Mouse (Mus musculus) MEL (cell line): ENCODE results near the gene Msrb1.

ENCODE experiments used
- BHLHE40 ChIP-seq: IDR thresholded peaks from 2 replicates; pipeline ENCODE4 v1.6.1; 2012; ENCODE audit warnings: low read depth, mild to moderate bottlenecking, inconsistent platforms, low read length, improper control_type of control experiment, borderline replicate concordance
- CTCF ChIP-seq, 3 experiments: IDR thresholded peaks in 2 of 3; conservative IDR thresholded peaks in 1 of 3; 2 replicates each; pipeline ENCODE4 v1.5.1; 2011 to 2012; ENCODE audit warnings: low read length in 3 of 3, low read depth in 2 of 3, mild to moderate bottlenecking in 2 of 3, improper control_type of control experiment in 1 of 3, inconsistent platforms in 1 of 3, mixed read lengths in 1 of 3, moderate library complexity in 1 of 3; ENCODE audit not compliant: control insufficient read depth in 1 of 3, insufficient read depth in 1 of 3, poor library complexity in 1 of 3, severe bottlenecking in 1 of 3
- JUND ChIP-seq: IDR thresholded peaks from 2 replicates; pipeline ENCODE4 v1.6.1; 2011; ENCODE audit warnings: low read depth, mild to moderate bottlenecking, improper control_type of control experiment, low read length
- MAX ChIP-seq: IDR thresholded peaks from 2 replicates; pipeline ENCODE4 v1.6.1; 2011; ENCODE audit warnings: low read length, improper control_type of control experiment
- MXI1 ChIP-seq: IDR thresholded peaks from 2 replicates; pipeline ENCODE4 v1.6.1; 2011; ENCODE audit warnings: mild to moderate bottlenecking, low read depth, low read length, improper control_type of control experiment
- POLR2A ChIP-seq, 2 experiments: IDR thresholded peaks; 2 replicates each; pipeline ENCODE4 v1.6.1; 2011 to 2012; ENCODE audit warnings: low read length in 2 of 2, mild to moderate bottlenecking in 2 of 2, control low read depth in 1 of 2, improper control_type of control experiment in 1 of 2, low read depth in 1 of 2, moderate library complexity in 1 of 2; ENCODE audit not compliant: control insufficient read depth in 1 of 2, insufficient read depth in 1 of 2, poor library complexity in 1 of 2
- RAD21 ChIP-seq: IDR thresholded peaks from 2 replicates; pipeline ENCODE4 v1.6.1; 2011; ENCODE audit warnings: mild to moderate bottlenecking, low read depth, low read length, improper control_type of control experiment
- USF1 ChIP-seq: IDR thresholded peaks from 2 replicates; pipeline ENCODE4 v1.6.1; 2014; ENCODE audit warnings: low read depth, mild to moderate bottlenecking, inconsistent platforms, low read length, improper control_type of control experiment, moderate library complexity
- ZMIZ1 ChIP-seq: IDR thresholded peaks from 2 replicates; pipeline ENCODE4 v1.6.1; 2012; ENCODE audit warnings: low read depth, mild to moderate bottlenecking, inconsistent platforms, low read length, improper control_type of control experiment, moderate library complexity

GRCm38 (mm10) chr17:24745526-24746497 is 9.4 kb downstream of the Msrb1 start:
- TF ChIP-seq JUND (0 out of 2 replicates have a peak, but pooled peaks have one; percentile 34), ZMIZ1 (no peak), USF1 (no peak), BHLHE40 (0 out of 2 replicates have a peak, but pooled peaks have one; percentile 8), POLR2A (IDR thresholded peaks at IDR 0.05; ENCODE audit: control insufficient read depth in 1 of 2, insufficient read depth in 1 of 2, low read depth in 1 of 2, low read length in 2 of 2, poor library complexity in 1 of 2) (no peak), MXI1 (peak; percentile 45), RAD21 (peak; percentile 99), MAX (peak; percentile 55; the same call in 1 of the 2 replicates), CTCF (IDR thresholded peaks at IDR 0.05 in 2 of 3, conservative IDR thresholded peaks at IDR 0.05 in 1 of 3; ENCODE audit: control insufficient read depth in 1 of 3, insufficient read depth in 1 of 3, low read depth in 2 of 3, low read length in 3 of 3, poor library complexity in 1 of 3, severe bottlenecking in 1 of 3) (peak; percentile 86 to 97 (median 88))
